Mouse (Mus musculus): ENCODE results near the gene Gpatch3.

DNA sequence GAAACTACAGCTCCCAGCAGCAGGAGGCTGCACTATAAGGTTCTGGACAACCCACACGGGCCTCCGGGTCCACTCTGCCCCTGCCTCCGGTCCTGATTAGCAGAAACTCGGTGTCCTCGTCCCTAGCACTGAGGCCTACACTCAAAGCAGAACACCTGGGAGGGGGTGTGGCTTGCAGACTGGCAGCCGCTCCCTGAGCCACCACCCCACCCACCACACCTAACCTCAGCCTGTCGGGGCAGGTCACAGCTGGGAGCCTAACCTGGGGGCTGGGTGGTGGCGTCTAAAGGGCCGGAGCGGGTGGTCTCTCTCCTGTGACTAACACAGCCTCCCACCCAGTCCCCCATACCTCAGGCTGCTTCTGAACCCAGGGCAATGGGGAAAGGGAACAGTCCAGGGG is 32.7 kb downstream of the Gpatch3 start:
- TF ChIP-seq CTCF (IDR thresholded peaks at IDR 0.05) (no peak), POLR2A (IDR thresholded peaks at IDR 0.05; ENCODE audit: insufficient read depth, low read depth, low read length) (no peak)

Measured in heart, adult 2 months (tissue).